Mouse (Mus musculus) stomach, embryonic 14.5 days (tissue): ENCODE measurements at regions not wholly inside any gene's neighbourhood (a gene's known extent, or its start where the extent isn't known, plus 50 kb on each side); places are given as distances from the start of the nearest gene placed in this dataset.

Experiments
- ATAC-seq: fragments of 200-750 bp; cut with Nextera tagmentation; 2 replicates; pipeline ENCODE4 v1.8.0; 2017; ENCODE audit warnings: low read depth, moderate TSS enrichment; ENCODE audit not compliant: insufficient number of reproducible peaks, insufficient read depth, low FRiP score
- H3K27ac ChIP-seq: fragments of 300-500 bp; sonication (generic); 2 replicates; pipeline ENCODE4 v1.5.1; 2014; ENCODE audit warnings: mild to moderate bottlenecking, low read length, moderate library complexity, mixed read lengths
- H3K27me3 ChIP-seq: fragments of 300-500 bp; sonication (generic); 2 replicates; pipeline ENCODE4 v1.6.1; 2014; ENCODE audit warnings: low read length, control low read depth, mixed read lengths; ENCODE audit not compliant: control insufficient read depth, insufficient read depth
- H3K36me3 ChIP-seq: fragments of 300-500 bp; sonication (generic); 2 replicates; pipeline ENCODE4 v1.6.1; 2014; ENCODE audit warnings: mild to moderate bottlenecking, control low read depth, low read length, moderate library complexity, mixed read lengths; ENCODE audit not compliant: control insufficient read depth, insufficient read depth
- H3K4me1 ChIP-seq: fragments of 300-500 bp; sonication (generic); 2 replicates; pipeline ENCODE4 v1.6.1; 2014; ENCODE audit warnings: low read length, control low read depth, mixed read lengths; ENCODE audit not compliant: control insufficient read depth, insufficient read depth
- H3K4me2 ChIP-seq: fragments of 300-500 bp; sonication (generic); replicated peaks from 2 replicates; pipeline ENCODE4 v1.6.1; 2014; ENCODE audit warnings: low read depth, low read length, control low read depth
- H3K4me3 ChIP-seq: fragments of 300-500 bp; sonication (generic); 2 replicates; pipeline ENCODE4 v1.5.1; 2014; ENCODE audit warnings: low read depth, low read length, control low read depth
- H3K9ac ChIP-seq: fragments of 300-500 bp; sonication (generic); replicated peaks from 2 replicates; pipeline ENCODE4 v1.6.1; 2014; ENCODE audit warnings: low read depth, mild to moderate bottlenecking, control low read depth, low read length, moderate library complexity, mixed read lengths
- H3K9me3 ChIP-seq: fragments of 300-500 bp; sonication (generic); 2 replicates; pipeline ENCODE4 v1.6.1; 2016; ENCODE audit warnings: low read depth, low read length, control low read depth; ENCODE audit not compliant: control insufficient read depth
- WGBS: fragments of 180-500 bp; shearing (Covaris S2); extraction: QIAGEN DNeasy Blood & Tissue Kit; methylation state at CpG from one replicate; pipeline ENCODE4 v1.1.7; 2014; 5-methylcytosine and 5-hydroxymethylcytosine counted together

DNA sequence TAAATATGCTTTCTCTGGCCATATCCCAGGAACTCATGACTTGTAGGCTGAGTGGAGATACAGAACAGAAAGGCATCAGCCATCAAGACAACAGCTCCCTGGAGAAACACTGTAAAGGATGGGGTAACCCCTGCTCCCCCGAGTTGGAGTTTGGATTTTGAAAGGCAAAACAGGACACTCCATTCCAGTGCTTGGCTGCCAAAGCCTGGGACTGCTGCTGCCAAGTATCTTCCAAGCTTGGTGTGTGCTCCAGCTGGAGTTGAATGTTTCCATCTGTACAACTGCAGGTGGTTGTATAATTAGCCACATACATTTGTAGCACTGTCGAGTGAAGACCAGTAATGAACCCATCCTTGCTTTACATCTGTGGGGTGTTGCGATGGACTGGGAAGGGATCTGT is 62.1 kb downstream of the 4933412E24Rik start:
- no peak overlapping the region for H3K4me2 ChIP-seq
- WGBS = 67% methylated on average over 3 of the region's 3 CpGs
- peak; percentile 18; the same call in 1 of the 2 replicates for ATAC-seq
- H3K4me3 ChIP-seq = no peak overlapping the region
- no peak overlapping the region for H3K9ac ChIP-seq
- H3K27me3 ChIP-seq = no peaks in the 10 kb centered on the region
- H3K27ac ChIP-seq = no peak overlapping the region
- H3K4me1 ChIP-seq = no peaks in the 10 kb centered on the region
- no peaks in the 10 kb centered on the region for H3K9me3 ChIP-seq
- H3K36me3 ChIP-seq = no peaks in the 10 kb centered on the region

DNA sequence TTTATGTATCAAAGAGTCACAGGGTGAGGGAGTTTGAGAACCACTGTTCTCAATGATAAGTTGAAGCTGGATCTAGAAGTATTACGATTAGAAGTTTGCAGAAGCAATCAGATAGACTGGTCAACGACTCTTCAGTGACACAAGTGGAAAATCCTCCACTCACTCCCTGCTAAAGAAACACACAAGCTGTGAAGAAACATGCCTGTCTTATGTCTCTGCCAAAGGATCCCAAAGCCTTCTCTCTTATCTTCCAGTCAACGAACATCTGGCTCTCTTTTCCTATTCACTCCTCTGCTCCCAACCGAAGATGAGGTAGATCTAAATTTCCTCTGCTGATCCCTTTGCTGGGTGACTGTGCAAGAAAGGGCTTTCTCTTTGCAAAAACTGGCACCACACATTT is 62.6 kb downstream of the 4933412E24Rik start:
- Histone ChIP-seq H3K27me3 (no peaks in the 10 kb centered on the region), H3K9ac (no peak overlapping the region), H3K4me2 (no peak overlapping the region), H3K9me3 (no peaks in the 10 kb centered on the region), H3K36me3 (no peaks in the 10 kb centered on the region), H3K4me1 (no peaks in the 10 kb centered on the region), H3K4me3 (no peak overlapping the region), H3K27ac (no peak overlapping the region)
- WGBS = 61% methylated on average over 4 of the region's 4 CpGs
- ATAC-seq = no peak

DNA sequence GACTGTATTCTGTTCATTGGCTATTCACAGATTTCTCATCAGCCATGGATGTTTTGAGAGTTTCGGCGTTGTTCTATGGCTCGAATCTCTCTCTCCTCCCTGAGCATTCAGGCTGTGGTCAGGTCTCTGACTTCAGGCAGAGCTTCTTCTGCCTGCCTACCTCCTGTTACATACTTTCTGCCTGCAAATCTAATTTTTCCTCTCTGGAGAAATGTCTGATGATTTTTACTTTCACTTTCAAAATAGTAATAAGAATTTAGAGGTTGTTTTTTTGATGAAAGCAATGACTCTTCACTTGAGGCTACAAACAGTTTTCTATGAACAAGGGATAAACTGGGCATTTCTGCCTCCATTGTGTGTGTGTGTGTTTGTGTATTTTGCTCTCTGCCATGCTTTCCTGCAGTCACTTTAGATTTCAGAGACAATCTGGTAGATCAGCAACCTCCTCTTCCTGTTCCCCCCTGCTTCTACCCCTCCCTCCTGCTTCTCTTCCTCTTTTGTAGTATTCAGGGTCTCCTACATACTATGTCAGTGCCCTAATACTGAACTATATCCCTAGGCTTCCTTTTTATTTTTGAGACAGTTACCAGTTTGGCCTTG is 65.7 kb downstream of the 4933412E24Rik start:
- Histone ChIP-seq H3K4me2 (no peak overlapping the region), H3K4me1 (no peaks in the 10 kb centered on the region), H3K9ac (no peak overlapping the region), H3K27ac (no peak overlapping the region), H3K4me3 (no peak overlapping the region), H3K9me3 (no peaks in the 10 kb centered on the region), H3K36me3 (no peaks in the 10 kb centered on the region), H3K27me3 (no peaks in the 10 kb centered on the region)
- 75% methylated on average over 3 of the region's 3 CpGs for WGBS
- ATAC-seq = no peak

DNA sequence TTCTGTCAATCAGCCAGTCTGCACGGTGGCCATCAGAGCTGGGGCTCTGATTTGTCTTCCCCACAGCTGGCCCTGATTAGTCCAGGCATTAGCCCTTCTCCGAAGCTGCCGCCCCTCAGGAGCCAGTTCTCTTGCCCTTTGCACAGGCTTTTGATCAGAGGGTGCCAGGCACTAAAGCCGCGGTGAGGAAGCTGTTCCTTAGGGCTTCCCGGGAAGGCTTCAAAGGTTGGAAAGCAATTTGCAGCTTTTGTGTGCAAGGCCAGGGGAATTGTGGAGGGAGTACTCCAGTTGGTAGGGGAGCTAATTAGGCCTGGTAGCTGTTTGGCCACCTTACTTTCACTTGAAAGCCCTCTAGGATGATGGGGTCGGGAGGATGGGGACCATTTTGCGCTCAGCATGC is 71.2 kb downstream of the 4933412E24Rik start:
- WGBS = 18% methylated on average over 8 of the region's 8 CpGs
- no peak overlapping the region for H3K27ac ChIP-seq
- H3K9me3 ChIP-seq = no peaks in the 10 kb centered on the region
- H3K4me1 ChIP-seq = no peaks in the 10 kb centered on the region
- no peaks in the 10 kb centered on the region for H3K36me3 ChIP-seq
- no peaks in the 10 kb centered on the region for H3K27me3 ChIP-seq
- no peak for ATAC-seq
- no peak overlapping the region for H3K9ac ChIP-seq
- H3K4me3 ChIP-seq = no peak overlapping the region
- H3K4me2 ChIP-seq = no peak overlapping the region

DNA sequence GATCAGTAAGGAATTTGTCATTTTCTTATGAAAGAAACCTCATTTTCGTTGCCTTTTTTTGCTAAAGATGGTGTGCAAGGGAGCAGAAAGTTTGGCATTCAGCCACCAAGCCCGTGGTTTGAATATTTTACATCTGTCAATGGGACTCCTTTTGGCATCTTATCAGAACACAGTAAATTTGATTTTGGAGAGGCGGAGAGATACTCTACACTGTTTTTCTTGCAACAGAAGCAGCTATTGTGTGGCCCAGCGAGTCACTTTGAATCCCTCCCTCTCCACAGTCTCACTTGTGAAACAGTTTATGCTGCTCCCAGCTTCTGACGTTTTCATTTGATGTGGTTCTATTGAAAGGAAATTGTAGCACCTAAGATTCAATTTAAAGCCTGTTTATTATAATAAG is 79.9 kb downstream of the 4933412E24Rik start:
- no peaks in the 10 kb centered on the region for H3K4me1 ChIP-seq
- H3K36me3 ChIP-seq = no peaks in the 10 kb centered on the region
- WGBS = 53% methylated on average over 5 of the region's 5 CpGs
- no peak overlapping the region for H3K27ac ChIP-seq
- no peaks in the 10 kb centered on the region for H3K9me3 ChIP-seq
- no peak overlapping the region for H3K4me3 ChIP-seq
- no peak for ATAC-seq
- H3K27me3 ChIP-seq = no peaks in the 10 kb centered on the region
- H3K4me2 ChIP-seq = no peak overlapping the region
- no peak overlapping the region for H3K9ac ChIP-seq

DNA sequence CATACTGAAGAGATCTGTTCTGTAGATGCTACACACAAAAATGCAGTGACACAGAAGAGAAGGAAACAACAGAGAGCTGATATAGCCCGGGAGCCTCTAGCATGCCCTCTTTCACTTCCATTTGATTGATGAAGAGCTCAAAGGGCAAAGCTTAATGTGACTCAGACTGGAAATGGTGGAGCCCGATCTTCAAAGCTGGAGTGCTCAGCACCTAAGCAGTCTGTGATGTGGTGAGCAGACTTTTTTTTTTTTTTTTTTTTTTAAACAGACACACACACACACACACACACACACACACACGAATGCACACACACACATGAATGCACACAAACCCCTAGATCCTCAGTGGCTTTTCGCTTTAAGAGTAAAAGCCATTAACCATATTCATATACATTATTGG is 102.6 kb downstream of the 4933412E24Rik start:
- H3K9me3 ChIP-seq = no peaks in the 10 kb centered on the region
- 38% methylated on average over 4 of the region's 4 CpGs for WGBS
- no peaks in the 10 kb centered on the region for H3K27me3 ChIP-seq
- H3K4me3 ChIP-seq = no peak overlapping the region
- H3K4me1 ChIP-seq = no peaks in the 10 kb centered on the region
- H3K27ac ChIP-seq = no peak overlapping the region
- H3K9ac ChIP-seq = no peak overlapping the region
- no peak for ATAC-seq
- no peak overlapping the region for H3K4me2 ChIP-seq
- H3K36me3 ChIP-seq = no peaks in the 10 kb centered on the region

DNA sequence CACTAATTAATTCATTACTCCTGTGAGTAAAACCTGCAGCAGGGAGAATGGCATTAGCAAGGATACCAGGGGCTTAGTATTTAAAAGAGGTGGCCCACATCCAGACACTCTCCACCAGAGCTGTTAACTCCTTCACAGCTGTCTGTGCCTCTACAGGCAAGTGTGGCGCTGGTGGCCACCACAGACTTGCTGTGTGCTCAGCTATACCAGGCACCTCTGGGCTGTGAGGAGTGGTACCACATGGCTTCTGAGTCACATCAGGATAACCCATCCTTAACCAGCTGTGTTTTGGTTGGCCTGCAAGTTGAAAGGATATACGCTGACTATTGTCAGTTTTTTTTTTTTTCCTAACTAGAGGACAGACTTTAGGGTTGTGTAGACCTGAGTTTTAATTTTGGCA is 108.1 kb downstream of the 4933412E24Rik start:
- Histone ChIP-seq H3K27me3 (no peaks in the 10 kb centered on the region), H3K4me3 (no peak overlapping the region)

DNA sequence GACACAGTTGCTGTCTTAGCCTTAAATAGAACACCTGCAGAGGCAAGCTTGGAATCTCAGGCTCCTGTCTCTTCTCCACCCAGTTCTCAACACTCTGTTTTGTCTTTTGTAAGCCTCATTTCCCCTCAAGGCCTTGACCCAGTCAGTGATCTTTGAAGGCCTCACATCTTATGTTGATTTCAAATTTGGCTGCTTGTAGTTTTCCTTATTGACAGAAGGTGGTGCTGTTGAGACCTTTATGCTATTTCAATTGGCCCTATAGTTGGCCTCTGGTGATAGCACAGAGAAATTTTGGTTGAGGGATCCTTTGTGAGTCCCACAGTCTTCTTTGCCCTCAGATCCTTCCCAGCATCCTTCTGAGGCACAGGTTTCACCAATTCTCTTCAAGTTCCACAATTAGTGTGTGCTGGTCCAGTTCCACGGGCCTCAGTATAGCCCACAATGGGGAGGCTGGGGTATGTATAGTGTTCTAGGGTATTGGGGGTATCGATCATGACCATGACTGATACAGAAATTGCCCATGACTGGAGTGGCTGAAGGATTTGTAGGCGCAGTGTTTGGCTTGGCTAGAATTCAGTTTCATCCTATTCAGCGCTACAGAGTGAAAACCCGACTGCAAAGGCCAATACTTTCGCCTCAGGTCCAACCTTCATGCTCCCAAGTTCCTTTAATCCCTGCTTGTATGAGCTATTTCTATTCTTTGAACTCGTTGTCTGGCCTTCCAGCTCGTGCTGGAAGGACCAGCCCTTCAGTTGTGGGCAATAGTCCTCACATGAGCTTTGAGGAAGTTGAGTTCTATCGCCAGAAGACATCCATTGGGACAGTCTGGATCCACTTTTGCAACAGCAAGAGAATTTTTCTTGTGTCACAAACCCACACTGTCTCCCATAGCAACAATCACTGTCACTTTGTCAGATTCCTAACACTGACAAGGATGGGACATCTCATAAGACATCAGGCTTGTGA is 110.3 kb downstream of the 4933412E24Rik start:
- Histone ChIP-seq H3K4me1 (no peaks in the 10 kb centered on the region), H3K27me3 (no peaks in the 10 kb centered on the region), H3K27ac (no peak overlapping the region), H3K4me3 (no peak overlapping the region), H3K9me3 (no peaks in the 10 kb centered on the region), H3K9ac (no peak overlapping the region), H3K36me3 (no peaks in the 10 kb centered on the region), H3K4me2 (no peak overlapping the region)
- ATAC-seq = no peak
- 82% methylated on average over 9 of the region's 9 CpGs for WGBS

More for the DNA sequence above, 108.1 kb downstream of the 4933412E24Rik start:
- Histone ChIP-seq H3K36me3 (no peaks in the 10 kb centered on the region), H3K9ac (no peak overlapping the region), H3K27ac (no peak overlapping the region), H3K4me1 (no peaks in the 10 kb centered on the region), H3K4me2 (no peak overlapping the region), H3K9me3 (no peaks in the 10 kb centered on the region)
- no peak for ATAC-seq
- WGBS = 85% methylated on average over 2 of the region's 2 CpGs
